Mouse (Mus musculus): ENCODE data around the gene Exosc3. TPM values are rescaled to one million over a fixed set of nuclear protein-coding genes. Genes with fewer than 3 reads are reported as not detected.

Gene Exosc3
- polyA plus RNA-seq, 1 experiment from 2014 or later: 31.7 TPM

DNA sequence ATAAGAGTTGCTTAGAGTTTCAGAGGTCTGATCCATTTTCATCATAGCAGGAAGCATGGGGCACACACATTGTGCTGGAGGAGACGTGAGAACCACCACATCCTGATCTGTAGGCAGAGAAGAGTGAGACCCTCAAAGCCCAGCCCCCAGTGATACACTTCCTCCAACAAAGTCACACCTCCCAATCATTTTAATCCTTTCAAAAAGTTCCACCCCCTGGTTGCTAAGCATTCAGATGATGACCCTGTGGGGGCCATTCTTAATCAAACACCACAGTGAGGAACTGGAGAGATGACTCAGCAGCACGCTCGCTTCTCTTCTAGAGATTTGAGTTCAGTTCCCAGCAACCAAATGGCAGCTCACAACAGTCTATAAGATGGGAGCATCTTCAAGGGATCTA, 10.1 kb downstream of the Exosc3 start:
- ATAC-seq (ENCODE audit: extremely low read depth, insufficient number of reproducible peaks, low FRiP score, low TSS enrichment): no peak
- no peaks in the 10 kb centered on the region for H3K36me3 ChIP-seq
- no peaks in the 10 kb centered on the region for H3K9me3 ChIP-seq
- H3K4me1 ChIP-seq: no peaks in the 10 kb centered on the region
- H3K9ac ChIP-seq: no peak overlapping the region
- no peak overlapping the region for H3K4me2 ChIP-seq
- 51% methylated on average over 3 of the region's 3 CpGs for WGBS
- no peak overlapping the region for H3K4me3 ChIP-seq
- H3K27ac ChIP-seq (replicated peaks): no peak overlapping the region
- peaks cover 5% of the 10 kb centered on the region; the same call in 1 of the 2 replicates for H3K27me3 ChIP-seq (replicated peaks)

DNA sequence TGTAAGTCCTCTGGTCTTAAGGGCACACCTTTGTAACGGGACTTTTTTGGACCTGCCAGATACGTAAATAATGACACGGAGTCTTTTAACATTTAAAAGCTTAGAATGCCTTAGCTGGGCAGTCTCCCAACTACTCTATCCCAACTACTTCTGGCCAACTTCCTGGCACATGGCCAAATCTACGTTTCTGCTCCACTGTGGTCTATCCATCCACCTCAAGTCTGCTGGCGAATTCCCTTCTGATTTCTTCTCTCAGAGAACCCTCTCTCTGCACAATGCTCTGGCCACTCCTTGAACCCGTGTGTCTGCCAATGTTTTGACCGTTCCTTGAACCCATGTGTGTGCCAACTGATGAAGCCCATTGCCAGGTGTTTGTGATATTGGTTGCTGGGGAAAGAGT, 11.4 kb downstream of the Exosc3 start:
- Histone ChIP-seq H3K9ac (no peak overlapping the region), H3K4me2 (no peak overlapping the region)

DNA sequence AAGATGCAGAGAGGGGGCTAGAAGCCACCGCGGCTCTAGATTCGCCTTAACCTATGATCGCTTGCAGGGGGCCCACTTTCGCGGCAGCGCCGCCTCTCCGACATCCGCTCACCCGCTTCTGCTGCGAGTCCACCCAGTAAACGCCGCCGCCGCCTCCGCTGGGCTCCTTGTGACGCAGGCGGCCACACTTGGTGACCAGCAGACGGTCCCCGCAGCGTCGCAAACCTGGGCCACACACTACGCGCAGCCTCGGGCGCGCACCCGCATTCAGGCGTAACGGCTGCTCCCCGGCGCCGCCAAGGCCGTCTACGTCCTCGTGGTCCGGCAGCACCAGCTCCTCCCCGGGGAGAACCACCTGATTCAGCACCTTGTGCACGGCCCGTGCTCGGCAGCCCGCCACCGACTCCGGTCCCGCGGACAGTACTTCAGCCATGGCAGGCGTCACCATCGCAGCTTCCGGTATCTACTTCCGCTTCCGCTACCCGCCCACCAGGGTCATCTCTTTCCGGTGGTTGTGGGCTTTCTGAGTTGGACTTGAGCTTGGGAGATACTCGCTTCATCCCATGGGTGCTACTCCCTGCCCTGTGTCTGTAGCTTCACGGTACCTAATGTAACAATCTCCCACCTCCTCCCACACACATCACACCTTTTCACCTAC, 22.2 kb downstream of the Exosc3 start:
- Histone ChIP-seq H3K9me3 (no peaks in the 10 kb centered on the region), H3K27ac (replicated peaks) (peak overlapping the region; percentile 81), H3K4me2 (peak overlapping the region; percentile 74), H3K9ac (peak overlapping the region; percentile 87), H3K4me1 (peaks cover 9% of the 10 kb centered on the region), H3K36me3 (peaks cover 32% of the 10 kb centered on the region), H3K27me3 (replicated peaks) (peaks cover 31% of the 10 kb centered on the region), H3K4me3 (peak overlapping the region; percentile 80)
- under 1% methylated on average over 56 of the region's 56 CpGs for WGBS
- ATAC-seq (ENCODE audit: extremely low read depth, insufficient number of reproducible peaks, low FRiP score, low TSS enrichment): peak; percentile 54; the same call in 1 of the 2 replicates

More for the DNA sequence above, 11.4 kb downstream of the Exosc3 start:
- Histone ChIP-seq H3K27me3 (replicated peaks) (peaks cover 12% of the 10 kb centered on the region), H3K4me1 (no peaks in the 10 kb centered on the region), H3K4me3 (no peak overlapping the region), H3K36me3 (no peaks in the 10 kb centered on the region), H3K27ac (replicated peaks) (no peak overlapping the region), H3K9me3 (0 out of 2 replicates have a peak, but pooled peaks cover 7% of the 10 kb centered on the region)
- WGBS: 72% methylated on average over 7 of the region's 7 CpGs
- ATAC-seq (ENCODE audit: extremely low read depth, insufficient number of reproducible peaks, low FRiP score, low TSS enrichment): no peak

DNA sequence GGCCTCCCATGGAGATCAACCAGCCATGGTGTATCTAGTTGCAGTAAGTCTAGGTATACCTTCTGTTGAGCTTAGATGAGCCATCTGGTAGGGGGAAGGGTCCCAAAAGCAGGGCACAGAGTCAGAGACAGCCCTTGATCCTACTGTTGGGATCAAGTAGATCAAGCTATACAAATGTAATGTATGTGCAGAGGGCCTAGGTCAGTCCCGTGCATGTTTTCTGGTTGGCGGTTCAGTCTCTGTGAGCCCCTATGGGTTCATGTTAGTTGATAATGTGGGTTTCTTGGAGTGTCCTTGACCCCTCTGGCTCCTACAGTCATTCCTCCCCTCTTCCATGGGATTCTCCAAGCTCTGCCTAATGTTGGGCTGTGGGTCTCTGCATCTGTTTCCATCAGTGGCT, 31.5 kb downstream of the Exosc3 start:
- ATAC-seq (ENCODE audit: extremely low read depth, insufficient number of reproducible peaks, low FRiP score, low TSS enrichment): no peak
- Histone ChIP-seq H3K4me1 (no peaks in the 10 kb centered on the region), H3K9ac (no peak overlapping the region), H3K9me3 (0 out of 2 replicates have a peak, but pooled peaks cover under 1% of the 10 kb centered on the region), H3K36me3 (peaks cover 69% of the 10 kb centered on the region), H3K4me3 (no peak overlapping the region), H3K27ac (replicated peaks) (no peak overlapping the region), H3K4me2 (no peak overlapping the region), H3K27me3 (replicated peaks) (no peaks in the 10 kb centered on the region)
- 95% methylated on average over 2 of the region's 2 CpGs for WGBS

DNA sequence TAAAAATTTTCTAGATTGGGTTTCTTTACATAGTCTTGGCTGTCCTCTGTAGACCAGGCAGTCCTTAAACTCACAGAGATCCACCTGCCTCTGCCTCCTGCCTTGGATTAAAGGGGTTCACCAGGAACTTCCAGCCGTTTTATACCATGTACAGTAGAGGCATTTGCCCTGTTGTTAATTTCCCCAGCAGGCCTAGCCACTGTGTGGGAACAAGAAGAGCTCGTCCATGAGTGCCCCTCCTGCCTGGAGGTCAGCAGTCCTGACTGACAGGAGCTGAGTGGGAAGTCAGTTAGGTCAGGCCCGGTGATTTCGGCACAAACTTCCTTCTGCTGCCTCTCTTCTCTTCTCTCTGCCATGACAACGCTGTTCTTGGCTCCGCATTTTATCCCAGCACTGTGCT, 33.9 kb downstream of the Exosc3 start:
- 80% methylated on average over 6 of the region's 6 CpGs for WGBS
- no peak overlapping the region for H3K4me2 ChIP-seq
- H3K9me3 ChIP-seq: peaks cover 5% of the 10 kb centered on the region; the same call in 1 of the 2 replicates
- H3K9ac ChIP-seq: no peak overlapping the region
- H3K27ac ChIP-seq (replicated peaks): no peak overlapping the region
- no peak for ATAC-seq (ENCODE audit: extremely low read depth, insufficient number of reproducible peaks, low FRiP score, low TSS enrichment)
- H3K36me3 ChIP-seq: peaks cover 73% of the 10 kb centered on the region
- no peaks in the 10 kb centered on the region for H3K27me3 ChIP-seq (replicated peaks)
- no peaks in the 10 kb centered on the region for H3K4me1 ChIP-seq
- no peak overlapping the region for H3K4me3 ChIP-seq

DNA sequence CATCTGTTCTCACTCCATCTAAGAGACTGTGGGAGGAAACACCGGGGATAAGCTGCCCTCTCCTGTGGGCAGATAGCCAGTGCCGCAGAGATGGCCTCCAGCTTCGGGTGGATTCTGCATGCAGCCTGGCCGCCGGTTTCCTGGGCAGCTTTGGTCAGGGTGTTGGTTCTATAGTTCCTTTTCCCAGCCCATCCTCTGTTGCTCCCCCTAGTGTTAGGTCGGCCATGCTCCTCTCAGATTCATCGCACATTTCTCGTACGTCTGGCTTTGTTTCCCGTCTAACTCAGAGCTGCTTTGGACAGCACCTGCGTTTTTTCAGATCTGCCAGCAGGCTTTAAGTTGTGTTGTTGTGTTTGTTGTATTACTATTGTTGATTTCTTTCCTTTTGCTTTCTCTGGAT, 34.5 kb downstream of the Exosc3 start:
- H3K27ac ChIP-seq (replicated peaks): no peak overlapping the region
- H3K4me3 ChIP-seq: no peak overlapping the region
- no peak overlapping the region for H3K4me2 ChIP-seq
- peaks cover 5% of the 10 kb centered on the region; the same call in 1 of the 2 replicates for H3K9me3 ChIP-seq
- H3K4me1 ChIP-seq: no peaks in the 10 kb centered on the region
- WGBS: 38% methylated on average over 11 of the region's 11 CpGs
- ATAC-seq (ENCODE audit: extremely low read depth, insufficient number of reproducible peaks, low FRiP score, low TSS enrichment): no peak
- no peak overlapping the region for H3K9ac ChIP-seq
- no peaks in the 10 kb centered on the region for H3K27me3 ChIP-seq (replicated peaks)
- peaks cover 75% of the 10 kb centered on the region for H3K36me3 ChIP-seq

DNA sequence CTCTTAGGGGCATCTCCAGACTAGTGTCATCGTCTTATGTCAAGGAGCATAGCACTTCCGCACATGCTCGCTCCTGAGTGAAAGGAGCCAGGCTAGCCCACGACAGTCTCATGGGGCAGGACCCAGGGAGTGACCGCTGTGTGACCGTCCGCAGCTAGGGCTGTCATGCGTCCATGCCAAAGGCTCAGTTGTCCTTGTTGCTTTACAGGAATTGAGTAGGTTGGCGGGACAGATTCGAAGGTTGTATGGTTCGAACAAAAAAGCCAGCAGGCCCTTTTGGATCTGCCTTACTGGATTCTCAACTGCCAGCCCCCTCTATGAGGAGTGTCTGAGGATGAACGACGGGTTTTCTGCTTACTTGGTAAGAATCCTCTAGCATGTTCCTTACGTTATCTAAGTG, 37.0 kb downstream of the Exosc3 start:
- Histone ChIP-seq H3K4me2 (no peak overlapping the region), H3K4me3 (no peak overlapping the region), H3K4me1 (no peaks in the 10 kb centered on the region), H3K9me3 (peaks cover 5% of the 10 kb centered on the region; the same call in 1 of the 2 replicates), H3K27me3 (replicated peaks) (no peaks in the 10 kb centered on the region), H3K9ac (no peak overlapping the region), H3K27ac (replicated peaks) (no peak overlapping the region), H3K36me3 (peaks cover 88% of the 10 kb centered on the region)
- WGBS: 95% methylated on average over 14 of the region's 14 CpGs
- no peak for ATAC-seq (ENCODE audit: extremely low read depth, insufficient number of reproducible peaks, low FRiP score, low TSS enrichment)

DNA sequence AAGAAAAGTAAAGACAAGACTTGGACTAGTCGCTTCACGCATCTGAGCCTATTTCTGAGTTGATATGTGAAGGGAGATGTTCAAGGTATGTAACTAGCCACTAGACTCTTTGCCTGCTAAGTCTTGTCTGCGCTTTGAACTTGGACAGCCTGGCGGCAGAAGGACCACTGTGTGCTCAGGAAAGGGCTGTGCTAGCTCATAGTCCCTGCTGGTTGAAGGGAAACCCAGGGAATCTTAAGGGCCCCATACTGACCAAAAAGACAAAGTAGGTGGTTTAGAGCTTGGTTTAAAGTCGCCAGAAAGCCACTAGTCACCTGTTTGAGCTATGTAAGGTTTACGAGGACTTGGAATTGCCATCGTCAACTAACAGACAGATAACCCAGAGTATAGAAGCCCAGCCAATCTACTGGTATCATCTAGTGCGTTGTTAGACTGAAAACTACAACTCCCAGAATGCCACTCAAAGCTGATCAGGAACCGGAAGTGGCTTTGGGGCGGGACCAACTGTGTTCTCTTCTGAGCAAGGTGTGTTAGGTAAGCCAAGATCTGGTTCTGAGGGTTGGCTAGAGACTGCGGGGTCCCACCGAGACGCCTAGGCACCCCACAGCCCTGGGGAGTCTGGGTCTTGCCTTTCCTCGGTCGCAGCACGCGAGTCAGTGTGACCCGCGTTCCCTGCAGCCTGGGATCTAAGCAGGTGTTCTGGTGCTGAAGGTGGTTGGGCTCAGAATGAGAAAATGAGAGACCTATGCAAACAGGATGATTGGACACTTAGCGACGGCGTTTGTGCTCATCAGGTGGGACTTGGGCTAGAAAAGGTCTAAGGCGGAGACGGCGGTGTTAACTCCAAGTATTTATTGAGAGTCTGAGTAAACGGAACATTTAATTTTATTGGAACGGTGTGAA, 45.6 kb downstream of the Exosc3 start, which contains the start of gene Trmt10b:
TSS of gene Trmt10b (plus strand) at position 466 of the 903 bp plus-strand sequence.
- Histone ChIP-seq H3K4me1 (peaks cover 11% of the 10 kb centered on the region), H3K27me3 (replicated peaks) (no peaks in the 10 kb centered on the region), H3K9me3 (no peaks in the 10 kb centered on the region), H3K36me3 (peaks cover 22% of the 10 kb centered on the region), H3K4me3 (peak within 1 kb of the TSS; percentile 94), H3K4me2 (peak within 1 kb of the TSS; percentile 90), H3K27ac (replicated peaks) (no peak within 1 kb of the TSS), H3K9ac (peak within 1 kb of the TSS; percentile 90)
- 19% methylated on average over 27 of the region's 27 CpGs for WGBS
- ATAC-seq (ENCODE audit: extremely low read depth, insufficient number of reproducible peaks, low FRiP score, low TSS enrichment): peak; percentile 31; the same call in 1 of the 2 replicates

DNA sequence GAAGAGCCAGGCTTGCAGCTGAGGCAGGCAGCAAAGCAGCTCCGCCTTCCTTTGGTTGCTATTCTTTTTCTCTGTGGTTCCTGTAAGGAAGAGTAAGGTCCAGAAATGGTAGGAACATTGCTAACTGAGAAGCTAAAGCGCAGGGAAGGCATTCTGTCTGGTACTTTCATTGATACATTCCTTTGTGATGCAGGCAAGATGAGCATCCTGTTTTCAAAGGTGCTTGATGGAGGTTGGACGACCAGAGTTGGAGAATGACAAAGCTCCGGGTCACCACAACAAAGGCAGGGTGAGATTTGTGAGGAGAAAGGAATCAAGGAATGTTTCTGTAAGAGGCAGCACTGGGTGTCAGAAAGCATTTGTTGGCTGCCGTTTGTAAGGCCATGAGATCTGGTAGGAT, 54.6 kb downstream of the Exosc3 start:
- H3K9ac ChIP-seq: no peak overlapping the region
- no peak overlapping the region for H3K27ac ChIP-seq (replicated peaks)
- no peaks in the 10 kb centered on the region for H3K4me1 ChIP-seq
- WGBS: 67% methylated on average over 5 of the region's 5 CpGs
- no peaks in the 10 kb centered on the region for H3K36me3 ChIP-seq
- ATAC-seq (ENCODE audit: extremely low read depth, insufficient number of reproducible peaks, low FRiP score, low TSS enrichment): no peak
- H3K4me2 ChIP-seq: no peak overlapping the region
- H3K27me3 ChIP-seq (replicated peaks): no peaks in the 10 kb centered on the region
- H3K9me3 ChIP-seq: no peaks in the 10 kb centered on the region
- no peak overlapping the region for H3K4me3 ChIP-seq

DNA sequence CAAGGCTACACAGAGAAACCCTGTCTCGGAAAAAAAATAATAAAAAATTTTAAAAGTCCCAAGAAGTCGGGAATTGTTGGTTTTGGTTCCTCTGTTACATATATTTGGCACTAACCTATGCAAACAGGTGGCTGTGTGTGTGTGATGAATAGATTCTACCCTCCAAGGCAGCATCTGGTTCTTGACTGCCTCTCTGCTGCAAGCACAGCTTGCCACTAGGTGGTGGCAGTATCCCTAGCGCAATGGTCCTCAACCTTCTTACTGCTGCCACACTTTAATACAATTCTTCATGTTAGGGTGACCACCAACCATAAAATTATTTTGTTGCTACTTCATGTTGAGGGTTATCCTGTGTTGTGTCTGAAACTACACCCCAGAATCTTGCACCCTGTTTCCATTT, 56.2 kb downstream of the Exosc3 start:
- Histone ChIP-seq H3K4me3 (no peak overlapping the region), H3K27me3 (replicated peaks) (no peaks in the 10 kb centered on the region), H3K27ac (replicated peaks) (no peak overlapping the region), H3K4me1 (no peaks in the 10 kb centered on the region), H3K36me3 (no peaks in the 10 kb centered on the region), H3K4me2 (no peak overlapping the region), H3K9me3 (no peaks in the 10 kb centered on the region), H3K9ac (no peak overlapping the region)
- 39% methylated on average over 3 of the region's 3 CpGs for WGBS
- ATAC-seq (ENCODE audit: extremely low read depth, insufficient number of reproducible peaks, low FRiP score, low TSS enrichment): no peak

DNA sequence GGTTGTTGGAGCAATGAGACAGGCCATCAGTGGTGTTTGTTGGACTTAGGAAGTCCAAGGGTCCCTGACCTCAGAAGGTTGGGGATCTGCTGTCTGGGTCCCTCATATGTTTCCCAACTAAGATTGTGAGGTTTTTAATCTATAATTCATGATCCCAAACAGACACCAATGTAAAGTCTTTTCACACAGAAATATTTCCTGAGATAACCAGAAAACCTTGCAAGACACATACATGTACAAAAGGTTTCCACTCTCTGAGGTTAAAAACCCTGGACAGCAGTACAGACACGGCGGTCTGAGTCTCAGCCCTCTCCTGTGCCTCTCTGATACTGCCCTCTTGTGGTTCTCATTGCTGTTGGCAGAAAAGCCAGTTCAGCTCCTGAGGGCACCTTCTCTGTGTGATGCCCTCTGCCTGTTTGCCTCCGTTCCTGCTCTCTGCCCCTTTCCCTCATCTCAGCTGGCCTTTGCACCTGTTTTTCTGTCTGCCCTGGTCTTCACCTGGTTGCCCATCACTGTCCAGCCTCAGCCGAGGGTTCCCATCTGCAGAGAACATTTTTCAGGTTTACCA, 62.5 kb downstream of the Exosc3 start:
- Histone ChIP-seq H3K9me3 (no peaks in the 10 kb centered on the region), H3K4me3 (no peak overlapping the region), H3K9ac (no peak overlapping the region), H3K4me2 (no peak overlapping the region), H3K27ac (replicated peaks) (no peak overlapping the region), H3K4me1 (no peaks in the 10 kb centered on the region), H3K36me3 (no peaks in the 10 kb centered on the region), H3K27me3 (replicated peaks) (no peaks in the 10 kb centered on the region)
- WGBS: 15% methylated on average over 4 of the region's 4 CpGs
- ATAC-seq (ENCODE audit: extremely low read depth, insufficient number of reproducible peaks, low FRiP score, low TSS enrichment): no peak

All from heart, embryonic 13.5 days (tissue).